Mouse (Mus musculus) gastrocnemius, adult 18-20 months (tissue): ENCODE measurements around the gene Macc1. TPM values are rescaled to one million over a fixed set of nuclear protein-coding genes. Genes with fewer than 3 reads are reported as not detected.
"Not testable (repeated sequence)": the region's sequence is repeated elsewhere in the genome, so short reads cannot be mapped to it uniquely, and the experiment has no call there.

Experiments
- DNase-seq: peaks from one replicate; pipeline ENCODE4 v3.0.0; 2021; ENCODE audit warnings: low spot score
- long read RNA-seq, 2 experiments: library from polyadenylated mRNA; stranded (forward); transcript quantifications; one replicate each; pipeline ENCODE4 v2.0.0; 2021
- total RNA-seq, 2 experiments: library from RNA; stranded (reverse); gene quantifications; 2 replicates each; pipeline ENCODE4 v1.2.3; 2021

The Macc1 gene
- total RNA-seq = not detected
- long read RNA-seq, experiment 1 = 0 reads
- long read RNA-seq, experiment 2 = 0 reads

DNA sequence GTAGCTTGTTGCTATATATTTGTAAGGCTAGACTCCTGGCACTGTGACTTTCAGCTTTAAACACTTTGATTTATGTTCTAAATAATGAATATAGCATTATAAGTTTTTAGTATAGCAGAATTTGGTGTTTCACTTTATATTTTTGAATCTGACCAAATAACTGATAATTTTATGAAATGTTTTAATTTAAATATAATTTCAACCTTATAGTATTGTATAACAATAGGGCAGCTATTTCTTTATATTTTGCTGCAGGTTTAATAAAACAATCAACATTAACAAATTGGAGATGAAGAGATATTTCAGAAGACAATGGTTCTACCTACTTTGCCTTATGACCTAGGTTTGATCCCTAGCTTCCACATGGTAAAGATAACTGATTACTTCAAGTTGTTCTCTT is at the start of gene Macc1:
Gene Macc1, plus strand, starts transcription at position 301 of the 400 bp plus-strand sequence.
- DNase-seq = no peak

DNA sequence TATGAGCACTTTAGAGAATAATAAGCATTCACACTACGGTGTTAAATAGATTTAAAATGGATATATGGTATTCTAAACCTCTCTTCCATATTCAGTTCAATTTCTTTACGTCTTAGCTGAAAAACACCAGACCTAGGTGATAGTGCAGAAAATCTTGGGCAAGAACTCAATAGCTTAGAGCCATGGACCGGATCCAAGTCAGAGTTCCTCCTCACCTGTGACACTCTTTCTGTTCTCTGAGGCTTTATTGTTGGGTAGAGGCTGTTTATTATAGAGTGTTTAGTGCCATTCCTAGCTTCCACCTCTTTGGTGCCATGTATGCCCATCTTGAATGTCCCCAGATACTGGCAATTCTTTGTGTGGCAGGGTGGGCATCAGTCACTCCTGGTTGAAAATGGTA is 49.6 kb upstream of the Macc1 start:
- no peak for DNase-seq

DNA sequence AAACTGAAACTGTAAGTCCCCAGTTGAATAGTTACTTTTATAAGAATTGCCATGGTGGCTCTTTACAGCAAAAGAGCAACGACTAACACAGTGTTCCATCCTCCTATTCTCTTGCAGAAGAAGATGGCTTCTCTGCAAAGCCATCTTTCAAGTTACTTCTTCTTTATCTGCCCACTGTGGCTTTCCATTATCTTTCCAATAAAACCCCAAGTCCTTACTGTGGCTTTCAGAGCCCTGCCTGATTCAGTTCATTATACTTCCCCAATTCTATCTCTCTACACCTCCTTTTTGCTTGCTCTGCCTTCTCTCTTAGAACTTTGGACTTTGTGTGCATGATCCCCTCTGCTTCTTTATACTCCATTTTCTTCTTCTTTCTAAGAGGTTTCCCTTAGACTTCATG is 45.3 kb upstream of the Macc1 start:
- DNase-seq = no peak

DNA sequence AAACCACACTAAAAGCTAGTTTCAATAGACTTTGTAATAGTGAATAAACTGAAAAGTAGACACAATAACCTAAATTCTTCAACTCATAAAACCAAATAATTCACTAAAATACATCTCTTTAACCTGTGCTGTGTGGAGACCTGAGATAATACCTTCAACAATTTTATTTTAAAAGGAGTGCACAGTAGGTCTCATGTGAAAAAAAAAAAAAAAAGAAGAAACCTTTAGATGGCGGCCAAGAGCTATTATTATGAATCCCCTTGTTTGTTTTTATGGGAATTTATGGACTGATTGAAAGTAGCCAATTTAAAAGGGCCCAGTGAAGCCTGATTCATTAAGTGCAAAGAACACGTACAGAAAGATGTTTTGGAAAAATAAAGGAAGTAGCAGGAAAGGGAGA is 44.0 kb upstream of the Macc1 start:
- DNase-seq = no peak

DNA sequence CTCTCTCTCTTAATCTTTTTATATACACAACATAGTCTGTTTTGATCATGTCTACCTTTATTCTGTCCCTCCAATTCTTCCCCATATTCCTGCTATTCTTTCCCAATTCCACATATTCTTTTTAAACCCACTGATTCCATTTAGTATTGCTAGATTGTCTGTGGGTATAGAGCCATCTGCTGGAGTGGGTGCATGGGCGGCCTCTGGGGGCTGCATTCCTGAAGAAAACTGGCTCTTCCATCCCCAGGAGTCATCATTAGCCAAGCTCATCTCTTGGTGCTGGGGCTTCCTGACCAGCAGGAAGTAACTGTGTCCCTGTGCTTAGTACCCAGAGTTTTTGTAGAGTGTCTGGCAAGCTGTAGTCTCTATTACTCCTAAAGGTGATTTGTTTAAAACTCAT is 42.1 kb upstream of the Macc1 start:
- no peak for DNase-seq

DNA sequence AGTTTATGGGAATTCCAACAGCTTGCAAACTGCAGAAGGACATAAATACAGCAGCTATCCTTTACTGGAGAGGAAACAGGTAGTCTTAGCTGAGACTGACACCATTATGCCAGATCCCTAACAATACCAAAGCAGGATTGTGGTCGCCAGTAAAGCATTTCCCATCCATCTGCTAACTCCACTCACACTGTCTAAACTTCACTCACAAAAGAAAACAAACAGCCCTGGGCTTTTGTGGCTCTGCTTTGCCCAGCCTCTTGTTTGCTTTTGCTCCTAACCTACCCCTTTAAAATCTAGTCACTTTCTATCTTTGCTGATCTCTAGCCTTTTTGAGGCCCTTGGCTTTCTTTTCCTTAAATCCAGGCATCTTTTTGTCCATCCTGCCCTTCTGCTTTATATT is 40.5 kb upstream of the Macc1 start:
- DNase-seq = no peak

DNA sequence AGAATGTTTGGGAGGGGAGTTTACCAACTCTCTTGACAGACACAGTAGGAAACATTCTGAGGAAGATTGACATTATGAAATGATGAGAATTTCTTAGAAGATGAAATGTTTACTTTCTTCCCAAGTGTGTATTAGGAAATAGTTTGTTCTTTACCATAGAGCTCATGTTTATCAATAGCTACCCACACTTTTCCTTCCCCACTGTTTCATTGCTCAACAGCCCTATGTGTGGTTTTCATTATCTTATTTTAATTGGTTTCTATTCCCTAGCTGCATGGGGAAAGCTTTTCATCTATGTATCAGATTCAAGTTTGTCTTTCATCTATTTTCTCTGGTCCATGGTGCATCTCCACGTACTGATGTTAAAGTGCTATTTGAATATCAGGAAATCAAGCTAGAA is 37.8 kb upstream of the Macc1 start:
- no peak for DNase-seq

DNA sequence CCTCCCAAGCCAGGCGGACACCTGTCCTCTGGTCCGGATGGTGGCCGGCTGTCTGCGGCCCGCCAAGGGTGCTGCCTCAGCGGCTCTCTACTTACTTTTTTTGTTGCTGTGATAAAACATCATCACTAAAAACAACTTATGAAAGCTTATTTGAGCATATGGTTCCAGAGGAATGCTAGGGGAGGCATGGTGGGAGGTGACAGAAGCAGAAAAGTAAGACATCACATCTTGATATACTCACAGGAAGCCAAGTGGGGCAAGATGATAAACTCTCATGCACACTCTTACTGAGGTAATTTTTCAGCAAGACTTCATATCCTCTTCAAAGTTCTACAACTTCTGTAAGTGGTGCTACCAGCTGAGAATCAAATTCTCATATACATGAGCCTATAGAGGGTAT is 22.5 kb upstream of the Macc1 start:
- DNase-seq = no peak

DNA sequence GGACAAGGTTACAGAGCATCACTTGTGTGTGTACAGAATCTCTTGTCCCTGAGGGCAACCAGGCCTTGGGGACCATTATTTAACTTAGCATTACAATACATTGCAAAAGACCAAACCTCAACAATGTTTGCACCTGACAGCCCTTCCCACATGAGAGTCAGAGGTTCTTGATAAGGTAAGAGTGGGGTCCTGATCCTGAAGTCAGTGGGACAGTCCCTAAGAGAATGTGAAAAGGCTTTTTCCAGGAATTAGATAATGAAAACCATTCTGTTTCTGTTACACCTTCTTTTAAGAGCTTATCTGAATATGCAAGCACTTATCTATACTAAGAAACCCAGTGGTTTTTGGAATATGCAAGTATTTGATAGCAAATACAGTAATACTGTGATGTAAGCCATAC is 10.5 kb upstream of the Macc1 start:
- DNase-seq = no peak

DNA sequence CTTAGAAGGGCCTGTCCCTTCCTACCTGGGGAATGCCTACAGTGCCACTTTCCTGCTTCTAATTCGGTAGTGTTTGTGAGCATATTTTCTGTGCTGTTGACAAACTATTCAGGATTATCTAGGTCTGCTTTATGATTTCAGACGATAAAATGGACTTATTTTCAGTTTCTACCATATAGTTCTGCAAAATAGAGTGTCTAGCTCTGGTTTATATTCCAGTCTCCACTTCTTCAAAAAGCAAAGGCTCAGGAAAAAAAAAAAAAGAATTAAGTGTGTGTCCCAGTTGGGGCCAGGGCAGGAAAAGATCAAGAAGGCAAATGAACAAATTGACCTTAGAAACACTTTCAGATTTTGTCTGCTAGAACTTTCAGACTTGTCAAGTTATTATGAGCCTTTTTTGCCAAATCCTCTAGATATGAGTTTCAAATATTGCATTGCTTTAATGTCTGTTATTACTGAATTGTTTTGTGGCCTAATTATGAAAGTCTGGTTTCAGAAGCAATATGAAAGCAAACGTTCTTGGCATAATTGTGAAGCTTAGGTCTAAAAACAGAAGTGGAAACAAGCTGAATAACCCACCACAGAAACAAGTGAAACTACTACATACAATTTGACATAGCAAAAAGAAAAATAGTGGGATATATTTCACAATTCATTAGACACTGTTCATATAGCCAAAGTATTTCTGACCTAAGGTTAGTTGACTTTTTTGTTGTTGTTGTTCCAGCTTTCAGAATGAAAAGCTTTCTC is 881 bp upstream of the Macc1 start:
- no peak for DNase-seq

DNA sequence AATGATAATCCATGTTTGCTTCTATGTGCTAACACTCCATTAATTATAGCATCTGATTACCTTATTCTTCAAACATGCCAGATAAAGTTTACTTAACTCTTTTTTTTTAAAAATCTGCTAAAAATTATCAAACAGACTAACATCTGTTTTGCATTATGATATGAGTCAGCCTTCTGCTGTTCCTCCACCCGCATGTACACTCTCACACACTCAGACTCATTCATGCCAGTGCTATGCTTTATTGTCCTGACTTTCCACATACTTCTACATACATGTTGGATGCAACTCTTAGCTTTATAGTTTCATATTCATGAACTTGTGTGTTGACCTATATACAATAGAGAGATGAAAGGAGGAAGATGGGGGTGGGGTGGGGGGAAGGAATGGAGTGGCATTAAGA is 4.7 kb downstream of the Macc1 start:
- no peak for DNase-seq

DNA sequence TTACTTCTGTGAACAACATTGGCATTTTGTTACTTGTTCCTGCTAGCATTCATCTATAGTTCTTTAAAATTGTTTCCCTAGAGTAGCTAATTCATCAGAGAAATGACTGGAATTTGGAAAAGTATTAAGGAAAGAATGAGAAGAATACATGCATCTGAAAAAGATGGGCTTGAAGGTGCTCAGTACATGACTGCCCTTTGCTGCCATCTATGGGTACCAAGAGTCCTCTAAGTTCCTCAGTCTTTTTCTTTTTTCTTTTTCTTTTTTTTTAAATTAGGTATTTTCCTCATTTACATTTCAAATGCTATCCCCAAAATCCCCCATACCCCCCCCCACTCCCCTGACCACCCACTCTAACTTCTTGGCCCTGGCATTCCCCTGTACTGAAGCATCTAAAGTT is 11.3 kb downstream of the Macc1 start:
- DNase-seq = no peak

DNA sequence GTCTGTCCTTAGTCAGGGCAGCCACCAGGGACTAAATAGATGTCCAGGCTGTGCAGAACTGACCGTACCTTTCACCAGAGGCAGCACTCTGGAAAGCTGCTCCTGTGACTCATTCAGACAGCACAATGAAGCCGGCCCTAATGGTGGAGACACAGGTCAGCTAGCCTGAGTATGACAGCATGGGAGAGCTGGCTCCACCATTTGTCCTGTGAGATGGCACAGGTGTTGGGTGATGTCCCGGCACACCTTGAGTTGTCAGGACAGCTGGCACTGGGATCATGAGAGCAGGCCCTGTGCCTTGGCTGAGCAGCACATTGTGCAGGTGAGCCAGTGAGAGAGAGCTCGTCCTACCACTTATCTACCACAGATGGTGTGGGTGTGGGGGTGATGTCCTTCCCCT is 16.6 kb downstream of the Macc1 start:
- DNase-seq = no peak

DNA sequence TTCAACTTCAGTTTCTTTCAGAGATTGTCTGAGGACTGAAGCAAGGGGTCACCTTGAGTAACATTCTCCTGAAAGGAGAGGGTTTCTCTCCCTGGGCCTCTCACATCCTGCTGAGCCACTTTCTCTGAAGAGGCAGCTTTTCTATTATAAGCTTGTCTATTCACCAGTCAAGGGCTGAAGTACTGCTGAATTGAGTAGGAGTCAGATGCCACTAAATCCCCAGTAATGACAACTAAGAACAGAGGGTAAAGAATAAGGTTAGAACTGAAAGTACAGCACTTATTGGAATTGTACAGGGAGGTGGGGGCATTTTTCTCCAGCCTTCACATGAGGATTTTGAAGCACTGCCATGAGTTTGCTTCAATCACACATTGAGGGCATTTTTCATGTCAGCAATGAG is 19.3 kb downstream of the Macc1 start:
- DNase-seq = no peak

DNA sequence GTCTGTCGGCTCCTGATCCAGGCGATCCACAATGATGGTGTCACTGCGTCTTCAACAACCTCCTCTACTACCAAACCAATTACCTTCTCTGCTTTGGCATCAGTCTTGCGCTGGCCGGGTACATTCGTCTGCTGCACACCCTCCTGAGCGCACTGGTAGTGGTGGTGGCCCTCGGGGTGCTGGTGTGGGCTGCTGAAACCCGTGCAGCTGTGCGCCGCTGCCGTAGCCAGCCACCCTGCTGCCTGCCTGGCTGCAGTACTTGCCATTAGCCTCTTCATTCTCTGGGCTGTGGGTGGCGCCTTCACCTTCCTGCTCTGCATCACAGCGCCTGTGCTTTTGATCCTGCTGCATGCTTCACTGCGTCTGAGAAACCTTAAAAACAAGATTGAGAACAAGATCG is 38.5 kb downstream of the Macc1 start:
- DNase-seq = not testable (repeated sequence)

DNA sequence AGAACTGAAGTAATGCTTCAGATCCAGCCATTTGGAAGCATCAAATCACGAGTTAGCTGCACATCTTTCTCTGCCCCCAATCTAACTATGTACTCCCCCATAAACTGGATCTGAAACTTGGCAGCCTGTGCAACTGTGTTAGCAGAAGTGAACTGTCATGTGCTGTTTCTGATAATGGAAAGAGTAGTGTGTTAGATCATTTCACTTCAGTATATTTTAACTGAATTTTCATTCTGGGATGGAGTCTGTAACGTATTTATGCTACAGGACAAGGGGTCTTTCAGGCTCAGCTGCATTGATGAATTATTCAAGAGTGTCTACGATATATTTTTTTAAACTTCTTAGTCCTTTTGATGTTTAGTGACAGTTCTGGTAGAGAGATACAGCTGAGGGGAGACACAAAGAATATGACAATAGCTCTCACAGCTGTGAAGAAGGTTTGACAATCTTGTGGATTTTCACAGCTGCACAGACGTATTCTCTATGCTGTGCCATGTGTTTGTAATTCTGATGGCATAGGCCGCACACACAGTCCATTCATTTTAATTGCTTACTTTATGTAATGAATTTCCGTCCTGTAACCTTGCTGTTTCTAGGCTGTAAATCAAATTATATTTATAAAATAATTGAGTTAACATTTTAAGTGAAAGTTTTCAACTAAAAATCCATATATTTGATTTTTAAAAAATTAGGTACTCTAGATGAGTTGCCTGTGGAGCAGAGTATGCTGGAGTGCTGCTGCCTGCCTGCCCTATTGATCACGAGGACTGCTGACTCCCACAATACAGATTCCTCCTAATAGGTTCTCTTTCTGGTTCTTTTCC is 43.6 kb downstream of the Macc1 start:
- no peak for DNase-seq

DNA sequence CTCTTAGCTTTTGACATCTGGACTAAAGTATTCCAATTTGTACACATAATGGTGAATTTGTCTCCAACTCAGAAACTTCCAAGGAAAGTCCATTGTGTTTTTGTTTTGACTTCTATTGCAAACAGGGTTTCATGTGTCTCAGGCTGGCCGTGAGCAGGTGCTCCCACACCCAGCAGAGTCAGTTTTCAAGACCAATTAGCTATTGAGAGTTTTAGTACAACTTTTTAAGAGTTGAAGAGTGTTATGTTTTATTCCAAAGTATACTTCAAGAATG is 44.1 kb downstream of the Macc1 start:
- no peak for DNase-seq

DNA sequence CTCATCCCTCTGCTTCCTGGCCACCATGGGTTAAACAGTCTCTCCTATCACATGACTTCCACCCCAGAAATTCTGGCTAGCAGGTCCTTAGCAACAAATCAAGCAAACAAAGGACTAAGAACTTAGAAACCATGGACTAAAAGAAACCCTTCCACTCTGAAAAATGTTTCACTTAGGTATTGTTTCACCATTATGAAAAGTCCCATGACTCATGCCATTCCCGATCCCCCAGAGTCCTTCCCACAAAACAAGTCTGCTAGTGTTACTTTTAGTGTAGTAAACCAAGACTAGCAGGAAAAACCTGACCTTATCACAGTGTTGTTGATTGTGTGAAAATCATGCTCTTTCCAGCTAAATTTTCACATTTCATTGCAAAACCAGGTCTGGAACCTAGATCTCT is 51.0 kb downstream of the Macc1 start:
- no peak for DNase-seq

DNA sequence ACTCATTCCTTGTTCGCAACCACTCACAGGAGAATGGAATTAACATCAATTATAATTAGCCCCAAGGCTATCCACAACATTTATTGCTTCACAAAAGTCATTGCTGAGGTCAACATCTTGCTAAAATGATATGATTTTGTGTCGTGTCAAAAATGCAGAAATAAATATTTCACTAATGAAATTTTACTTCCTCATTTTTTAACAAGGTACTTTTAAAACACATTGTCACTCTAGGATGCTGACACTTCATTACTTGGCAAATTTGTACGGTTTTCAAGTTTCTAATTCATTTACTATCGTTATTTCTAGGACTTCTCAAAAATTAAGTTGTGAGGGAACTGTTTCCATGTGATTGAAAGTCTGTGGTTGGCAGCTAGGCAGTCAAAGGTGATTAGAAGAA is 55.8 kb downstream of the Macc1 start:
- DNase-seq = no peak

DNA sequence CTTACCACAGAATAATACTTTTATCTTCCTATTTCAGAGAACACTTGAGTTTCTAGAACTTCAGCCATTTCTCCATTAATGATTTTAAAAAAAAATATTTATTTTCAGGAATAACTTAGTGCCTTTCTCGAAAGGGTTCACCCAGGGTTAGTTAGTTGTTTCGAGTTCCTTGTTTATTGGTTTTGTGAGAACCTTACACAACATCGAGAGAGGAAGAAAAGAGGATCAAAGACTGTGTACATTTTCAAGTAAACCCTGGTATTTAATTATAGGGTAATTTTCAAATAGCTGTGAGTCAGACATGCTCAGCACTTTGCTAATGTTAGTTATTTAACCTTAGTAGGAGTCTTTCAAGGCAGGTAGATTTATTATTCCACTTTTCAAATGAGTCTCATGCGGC is 58.3 kb downstream of the Macc1 start:
- no peak for DNase-seq

DNA sequence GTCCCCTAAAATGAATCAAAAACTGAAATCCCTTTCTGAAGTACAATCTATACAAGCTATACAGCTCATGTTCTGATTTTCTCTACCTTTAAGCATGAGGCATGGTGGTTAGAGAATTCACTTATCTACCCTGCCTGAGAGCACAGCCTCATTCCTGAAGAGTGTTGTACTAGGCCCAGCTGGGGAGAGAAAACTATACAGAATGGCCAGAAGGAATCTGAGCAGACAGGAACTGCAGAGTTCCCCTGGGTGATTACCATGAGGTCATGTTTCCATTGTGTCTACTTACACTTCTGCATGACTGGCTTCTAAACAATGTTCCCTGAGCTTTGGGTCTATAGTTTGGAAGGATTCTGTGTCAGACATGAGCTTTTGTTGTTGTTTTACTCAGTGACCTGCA is 62.8 kb downstream of the Macc1 start:
- no peak for DNase-seq

DNA sequence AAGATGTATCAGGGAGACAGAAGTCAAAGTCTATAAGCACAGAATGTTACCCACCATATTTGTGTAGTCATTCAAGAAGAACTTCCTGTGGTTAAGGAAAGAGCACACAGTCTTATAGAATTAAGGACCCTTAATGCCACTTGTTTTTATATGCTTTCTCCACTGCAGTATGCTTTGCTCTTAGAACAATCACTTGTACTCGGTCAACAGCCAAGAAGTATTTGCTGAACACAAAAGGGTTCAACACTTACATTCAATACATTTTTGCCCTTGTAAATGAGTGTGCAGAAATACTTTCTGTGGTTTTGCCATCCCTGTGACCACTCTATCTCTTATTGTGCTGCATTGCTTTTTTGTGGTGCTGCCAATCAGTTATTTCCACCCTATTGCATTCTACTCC is 67.8 kb downstream of the Macc1 start:
- DNase-seq = no peak

DNA sequence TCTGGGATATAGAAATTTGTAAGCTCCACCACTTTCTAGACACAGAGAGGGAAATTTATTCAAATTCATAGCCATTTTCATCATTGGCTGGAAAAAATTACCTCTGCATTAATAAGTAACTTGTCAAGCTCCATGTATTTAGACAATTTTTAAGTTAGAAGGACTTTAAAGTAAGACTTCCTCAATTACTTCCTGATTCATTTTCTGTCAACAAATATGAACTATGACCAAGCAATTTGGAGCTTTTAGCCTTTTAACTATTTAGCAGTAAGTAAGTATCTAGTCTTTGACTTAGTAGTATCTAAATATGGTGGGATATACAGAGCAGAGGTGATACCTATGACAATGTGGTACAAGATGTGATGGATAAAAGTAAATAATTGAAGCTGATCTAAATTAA is 72.2 kb downstream of the Macc1 start:
- no peak for DNase-seq
